Mouse (Mus musculus) spleen, embryonic (tissue): ENCODE data around the gene Ak5.

Source experiments
- CTCF ChIA-PET: fragments of 350-600 bp; sonication (Branson Sonifier 250); formaldehyde crosslinking; loops from one replicate; lab custom pipeline; 2022; lab: Charles Lee

Ak5 gene

DNA sequence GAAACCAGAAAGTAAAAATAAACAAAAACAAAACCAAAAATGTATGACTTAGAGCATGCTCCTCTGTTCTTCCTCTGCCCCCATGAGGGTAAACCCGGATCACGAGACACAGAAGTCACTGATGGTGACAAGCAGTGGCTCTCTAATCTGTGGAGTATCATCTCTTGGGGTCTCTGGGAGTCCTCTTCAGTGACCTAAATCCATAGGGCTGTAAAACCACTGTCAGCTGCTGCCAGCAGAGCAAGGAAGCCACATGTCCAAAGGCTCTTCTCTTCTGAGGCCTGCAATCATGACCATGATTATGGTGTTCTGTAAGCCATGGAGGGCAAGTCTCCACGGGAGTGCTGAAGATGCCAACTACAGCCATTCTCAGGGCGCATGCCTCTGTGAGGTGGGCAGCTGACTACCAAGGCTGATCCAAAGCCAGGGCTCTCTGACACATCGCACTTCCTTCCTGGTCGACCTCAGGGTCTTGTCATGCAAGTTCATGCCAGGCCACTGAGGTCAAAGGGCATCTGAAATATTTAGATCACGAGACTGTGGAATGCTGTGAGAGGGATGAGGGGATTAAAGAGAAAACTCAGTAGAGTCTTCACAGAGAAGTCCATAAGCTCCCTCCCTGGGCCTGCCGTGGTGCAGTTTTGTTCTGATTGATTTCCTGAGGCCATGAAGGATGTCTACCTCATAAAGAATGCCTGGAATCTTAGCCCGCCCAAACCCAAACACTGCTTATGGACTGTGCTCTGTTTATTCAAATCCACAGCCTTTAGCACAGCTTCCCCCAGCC, 99.5 kb downstream of the Ak5 start:
- CTCF ChIA-PET = no interaction called here

DNA sequence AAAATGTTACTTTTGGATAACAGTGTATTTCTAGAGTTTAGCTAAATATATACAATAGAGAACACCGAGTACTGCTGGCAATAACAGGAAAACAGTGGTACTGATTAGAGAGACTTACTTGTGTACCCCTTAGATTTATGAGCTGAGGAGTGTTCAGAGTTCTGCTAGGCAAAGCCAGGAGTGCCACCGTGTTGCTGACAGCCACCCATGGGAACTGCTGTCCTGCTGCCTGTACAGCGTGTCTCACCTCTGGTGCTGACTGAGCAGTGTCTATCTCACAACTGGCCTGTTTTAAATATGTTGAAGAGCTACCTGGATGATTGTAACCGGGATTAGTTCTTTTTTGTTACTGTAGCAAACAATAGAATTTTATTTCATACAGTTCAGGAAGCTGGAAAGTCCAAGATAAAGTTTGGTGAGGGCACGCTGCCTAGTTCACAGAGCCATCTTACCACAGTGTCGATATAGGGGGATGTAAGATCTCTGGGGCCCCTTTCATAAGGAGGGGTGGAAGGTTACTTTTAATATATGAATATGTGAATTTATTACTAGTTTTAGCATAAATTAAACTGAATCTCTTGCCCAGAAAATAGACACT, 103.5 kb downstream of the Ak5 start:
- CTCF ChIA-PET = no interaction called here

DNA sequence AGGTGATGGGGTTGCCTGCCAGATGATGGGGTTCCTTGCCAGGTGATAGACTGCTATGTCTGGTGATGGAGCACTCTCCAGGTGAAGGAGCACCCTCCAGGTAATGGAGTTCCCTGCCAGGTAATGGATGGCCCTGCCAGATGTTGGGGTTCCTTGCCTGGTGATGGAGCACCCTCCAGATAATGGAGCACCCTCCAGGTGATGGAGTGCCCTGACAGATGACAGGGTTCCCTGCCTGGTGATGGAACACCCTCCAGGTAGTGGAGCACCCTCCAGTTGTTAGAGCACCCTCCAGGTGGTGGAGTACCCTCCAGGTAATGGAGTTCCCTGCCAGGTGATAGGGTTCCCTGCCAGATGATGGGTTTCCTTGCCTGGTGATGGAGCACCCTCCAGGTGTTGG, 104.3 kb downstream of the Ak5 start:
- CTCF ChIA-PET = no interaction called here

GRCm38 (mm10) chr3:152561708-152562107, 106.5 kb downstream of the Ak5 start:
- CTCF ChIA-PET = no interaction called here

- CTCF ChIA-PET = no interaction called here
Measured at GRCm38 (mm10) chr3:152559295-152559694, 108.9 kb downstream of the Ak5 start.

GRCm38 (mm10) chr3:152558106-152558505, 110.1 kb downstream of the Ak5 start:
- CTCF ChIA-PET = no interaction called here

- CTCF ChIA-PET = no interaction called here
Measured at GRCm38 (mm10) chr3:152557659-152558058, 110.5 kb downstream of the Ak5 start.

DNA sequence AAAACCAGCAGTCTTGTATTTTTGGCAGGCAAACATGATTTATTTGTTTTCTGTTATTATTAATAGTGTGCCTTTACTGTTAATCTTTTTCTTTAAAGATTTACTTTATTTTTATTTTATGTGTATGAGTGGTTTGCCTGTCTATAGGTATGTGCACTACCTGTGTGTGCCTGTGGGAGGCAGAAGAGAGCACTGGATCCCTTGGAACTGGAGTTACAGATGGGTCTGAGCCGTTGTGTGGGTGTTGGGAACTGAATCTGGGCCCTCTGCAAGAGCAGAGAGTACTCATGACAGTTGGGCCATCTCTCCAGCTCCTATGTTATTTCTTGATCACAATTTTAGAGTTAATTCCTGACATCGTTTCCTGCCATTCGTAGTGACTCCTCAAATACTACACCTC, 111.2 kb downstream of the Ak5 start:
- CTCF ChIA-PET = no interaction called here

GRCm38 (mm10) chr3:152556435-152556834, 111.7 kb downstream of the Ak5 start:
- CTCF ChIA-PET = no interaction called here

GRCm38 (mm10) chr3:152555216-152555615, 112.9 kb downstream of the Ak5 start:
- CTCF ChIA-PET = no interaction called here

GRCm38 (mm10) chr3:152554366-152554765, 113.8 kb downstream of the Ak5 start:
- CTCF ChIA-PET = no interaction called here

- CTCF ChIA-PET = no interaction called here
Measured at GRCm38 (mm10) chr3:152552641-152553040, 115.5 kb downstream of the Ak5 start.

GRCm38 (mm10) chr3:152550528-152551115, 117.5 kb downstream of the Ak5 start:
- CTCF ChIA-PET = no interaction called here

GRCm38 (mm10) chr3:152550031-152550430, 118.1 kb downstream of the Ak5 start:
- CTCF ChIA-PET = no interaction called here

GRCm38 (mm10) chr3:152544921-152545320, 123.2 kb downstream of the Ak5 start:
- CTCF ChIA-PET = no interaction called here

- CTCF ChIA-PET = no interaction called here
Measured at GRCm38 (mm10) chr3:152542298-152542697, 125.9 kb downstream of the Ak5 start.

DNA sequence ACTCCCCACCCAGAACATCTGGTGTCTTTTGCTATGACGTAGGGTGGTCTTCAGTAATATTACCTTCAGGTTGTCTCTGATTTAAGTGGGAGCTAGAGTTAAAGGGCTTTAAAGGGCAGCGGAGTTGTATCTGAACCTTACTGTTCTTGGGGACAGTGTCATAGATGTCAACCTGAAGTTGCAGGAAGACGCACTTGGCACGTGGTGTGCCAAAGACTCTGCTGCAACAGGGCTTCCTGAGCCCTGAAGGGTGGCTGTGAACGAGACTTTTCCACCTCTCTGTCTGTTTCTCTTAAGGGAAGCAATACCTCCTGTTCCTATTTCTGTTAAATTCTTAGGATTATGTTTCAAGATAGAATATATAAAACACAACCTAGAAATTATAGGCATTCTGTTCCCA, 137.8 kb downstream of the Ak5 start:
- CTCF ChIA-PET = no interaction called here

DNA sequence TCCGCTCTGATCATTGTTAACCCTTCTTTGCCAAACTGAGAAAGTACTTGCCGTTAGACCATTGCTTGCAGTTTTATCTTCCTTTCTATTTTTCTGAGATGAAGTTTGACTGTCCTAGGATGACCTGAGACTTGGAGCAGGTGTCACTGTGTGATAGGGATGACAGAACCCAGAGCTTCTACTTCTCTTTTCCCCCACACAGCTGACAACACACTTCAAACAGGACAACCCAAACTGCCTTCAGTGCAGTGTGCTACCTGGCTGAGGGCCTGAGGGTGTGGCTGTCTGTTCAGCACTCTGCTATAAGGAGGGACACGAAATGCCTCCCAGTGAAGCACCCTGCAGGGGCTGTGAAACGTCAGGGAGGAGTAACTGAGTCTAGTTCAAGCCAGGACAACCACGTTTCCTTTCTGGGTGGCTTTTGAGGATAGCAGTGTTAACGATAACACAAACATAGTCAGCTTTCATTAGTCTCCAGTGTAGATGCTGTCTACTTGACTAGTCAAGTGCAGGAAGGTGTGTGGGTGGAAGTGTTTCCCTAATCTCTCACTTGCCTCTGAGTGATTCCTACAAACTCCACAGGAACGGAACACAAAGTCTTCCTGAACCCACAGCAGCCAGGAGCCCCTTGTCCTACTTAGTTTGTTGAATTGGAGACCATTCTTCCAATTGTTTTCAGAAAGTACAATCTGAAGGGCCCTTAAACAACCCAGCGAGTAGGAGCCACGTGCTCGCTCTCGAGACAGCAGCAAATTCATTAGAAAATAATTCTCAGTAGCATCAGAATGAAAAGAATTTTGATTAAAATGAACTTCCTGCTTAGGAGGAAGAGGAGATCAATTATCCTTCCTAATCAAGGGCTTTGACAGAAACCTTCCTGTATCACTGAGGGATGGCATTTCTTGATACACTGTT, 138.8 kb downstream of the Ak5 start:
- CTCF ChIA-PET = no interaction called here

DNA sequence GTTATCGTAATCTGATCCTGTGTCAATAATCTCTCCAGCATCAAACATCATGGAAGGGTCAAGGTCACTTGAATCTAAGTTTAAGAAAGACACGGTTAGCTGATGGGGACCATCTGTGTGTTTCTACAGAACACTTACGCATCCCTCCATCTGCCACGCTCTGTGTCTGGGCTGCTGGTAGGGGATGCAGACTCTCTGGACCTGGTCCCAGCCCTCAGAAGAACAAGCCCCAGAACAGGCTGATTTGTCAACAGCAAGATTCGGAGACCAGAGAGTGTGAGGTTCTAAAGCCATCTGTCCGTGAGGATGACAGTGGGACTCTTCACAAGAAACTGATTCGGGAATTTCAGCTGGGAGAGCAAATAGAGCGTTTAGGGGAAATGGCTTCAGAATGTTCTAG, 141.4 kb downstream of the Ak5 start:
- CTCF ChIA-PET = no interaction called here

GRCm38 (mm10) chr3:152523315-152523638, 144.9 kb downstream of the Ak5 start:
- CTCF ChIA-PET = no interaction called here

DNA sequence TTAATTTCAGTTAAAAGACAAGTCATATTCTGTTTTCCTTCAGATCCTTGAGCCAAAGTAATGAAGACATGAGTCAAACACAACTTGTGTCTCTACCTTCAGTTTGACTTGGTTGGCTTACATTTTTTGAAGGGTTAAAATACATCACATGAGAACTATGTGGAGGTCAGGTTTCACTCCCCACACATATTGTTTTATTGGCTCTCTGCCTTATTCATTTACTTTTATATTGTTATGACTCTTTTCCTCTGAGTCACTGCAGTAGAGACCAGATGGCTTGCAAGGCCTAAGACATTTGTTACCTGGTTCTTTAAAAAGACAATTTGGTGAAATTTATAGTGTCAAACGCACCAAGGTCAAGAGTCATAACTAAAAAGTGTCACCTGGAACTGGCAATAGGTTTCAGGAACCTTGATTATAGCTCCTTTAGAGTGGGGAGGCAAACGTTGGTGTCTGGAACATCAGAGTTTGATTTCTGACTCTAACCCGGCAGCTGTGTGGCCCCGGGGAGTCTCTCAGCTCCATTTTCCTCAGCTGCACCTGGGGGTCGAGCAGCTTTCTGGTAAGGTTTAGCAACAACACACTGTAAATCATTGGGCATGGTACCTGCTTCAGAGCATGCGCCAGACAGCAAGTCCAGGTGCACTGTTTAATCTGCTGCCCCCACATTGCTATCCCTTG, 145.4 kb downstream of the Ak5 start:
- CTCF ChIA-PET = no interaction called here

GRCm38 (mm10) chr3:152521054-152521453, 147.1 kb downstream of the Ak5 start:
- CTCF ChIA-PET = no interaction called here
